Mouse (Mus musculus) lung, postnatal 36 days (tissue): Measurements from ENCODE around the gene Ndrg4.

Experiments used
- DNase-seq: peaks from one replicate; pipeline ENCODE4 v3.0.0; 2022; ENCODE audit warnings: mixed read lengths

The Ndrg4 gene

DNA sequence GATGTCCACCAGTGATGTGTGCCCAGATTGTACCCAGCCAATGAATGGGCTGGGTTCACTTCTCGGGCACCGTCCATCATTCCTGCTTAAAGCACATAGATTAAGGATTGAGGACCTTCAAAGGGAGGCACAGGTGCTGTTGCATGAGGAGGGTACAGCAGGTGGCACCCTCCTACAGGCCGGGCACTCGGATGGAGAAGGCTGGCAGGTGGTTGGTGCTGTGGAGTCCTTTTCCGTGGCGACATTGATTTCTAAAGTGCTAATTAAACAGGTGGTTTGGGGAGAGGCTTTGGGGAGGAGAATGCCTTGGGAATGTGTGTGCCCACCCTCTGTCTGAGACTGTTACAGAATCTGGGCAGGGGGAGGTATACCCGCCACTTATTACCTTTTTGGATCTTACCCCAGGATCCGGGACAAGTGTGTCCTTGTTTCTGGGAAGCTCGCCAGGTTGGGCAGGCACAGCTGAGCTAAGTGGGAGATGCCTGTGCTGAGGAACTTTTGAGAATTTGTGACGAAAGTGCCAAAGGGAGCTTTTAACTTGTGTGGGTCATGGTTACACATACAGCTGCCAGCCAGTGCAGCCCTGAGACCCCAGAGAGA is 11.4 kb downstream of the Ndrg4 start:
- DNase-seq: peak; percentile 65

DNA sequence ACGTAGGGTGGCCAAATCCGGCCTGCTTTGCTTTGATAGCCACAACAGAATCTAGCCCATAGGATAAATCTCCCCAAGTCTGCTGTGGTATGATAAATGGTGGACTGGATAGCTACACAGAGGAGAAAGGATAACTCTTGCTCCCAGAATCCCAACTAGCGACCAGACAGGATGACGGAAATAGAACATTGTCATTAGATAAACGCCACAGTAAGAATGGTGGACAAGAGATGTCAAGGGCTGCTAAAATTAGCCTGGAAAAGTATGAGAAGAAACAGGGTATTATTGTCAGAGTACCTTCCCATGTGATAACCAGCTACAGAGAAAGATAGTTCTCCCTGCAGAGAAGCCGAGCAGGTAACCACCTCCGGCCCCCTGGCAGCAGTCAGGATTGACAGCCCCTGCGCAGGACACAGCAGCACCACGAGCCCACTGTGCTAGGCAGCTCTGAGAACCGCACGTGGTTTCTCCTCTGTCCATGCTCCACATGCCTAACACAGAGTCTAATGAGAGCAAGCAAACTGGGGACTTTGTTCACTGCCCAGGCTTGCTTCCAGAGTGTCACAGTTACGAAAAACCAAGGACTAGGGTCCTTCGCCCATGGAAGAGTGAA is 14.3 kb downstream of the Ndrg4 start:
- DNase-seq: no peak

DNA sequence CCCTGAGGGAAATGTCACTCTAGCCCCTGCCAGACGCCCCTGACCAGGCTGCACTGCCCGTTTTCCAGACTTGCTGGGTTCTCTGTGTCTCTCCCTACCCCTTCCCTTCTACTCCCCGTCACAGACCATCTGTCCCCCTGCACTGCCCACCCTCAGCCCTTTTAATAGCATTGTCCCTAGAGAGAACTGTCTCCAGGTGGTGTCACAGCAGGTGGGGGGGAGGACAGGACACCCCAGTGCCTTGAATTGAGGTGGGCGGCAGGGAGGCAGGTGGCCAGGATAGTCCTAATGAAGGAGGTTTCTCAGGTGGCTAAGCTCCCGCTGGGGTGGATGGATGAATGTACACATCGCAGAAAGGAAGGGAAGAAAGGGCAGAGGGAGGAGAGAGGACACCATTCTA is 17.9 kb downstream of the Ndrg4 start:
- DNase-seq: no peak

DNA sequence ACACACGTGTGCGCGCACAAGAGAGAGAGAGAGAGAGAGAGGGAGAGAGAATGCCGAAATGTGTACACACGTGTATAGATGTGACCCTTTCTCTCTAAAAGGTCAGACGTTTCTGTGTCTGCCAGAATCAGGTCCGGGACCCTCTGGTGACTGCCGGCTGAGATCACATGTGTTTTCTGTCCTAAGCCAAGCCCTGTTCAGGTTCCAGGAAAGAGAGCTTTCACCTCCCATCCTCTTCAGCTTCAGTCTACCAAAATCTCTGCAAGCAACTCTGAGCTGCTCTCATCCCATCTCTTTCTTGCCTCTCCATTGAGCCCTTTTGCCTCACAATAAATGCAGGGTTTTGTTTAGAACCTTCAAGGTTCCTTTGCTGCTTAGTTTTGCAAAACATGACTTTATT is 19.9 kb downstream of the Ndrg4 start:
- no peak for DNase-seq

DNA sequence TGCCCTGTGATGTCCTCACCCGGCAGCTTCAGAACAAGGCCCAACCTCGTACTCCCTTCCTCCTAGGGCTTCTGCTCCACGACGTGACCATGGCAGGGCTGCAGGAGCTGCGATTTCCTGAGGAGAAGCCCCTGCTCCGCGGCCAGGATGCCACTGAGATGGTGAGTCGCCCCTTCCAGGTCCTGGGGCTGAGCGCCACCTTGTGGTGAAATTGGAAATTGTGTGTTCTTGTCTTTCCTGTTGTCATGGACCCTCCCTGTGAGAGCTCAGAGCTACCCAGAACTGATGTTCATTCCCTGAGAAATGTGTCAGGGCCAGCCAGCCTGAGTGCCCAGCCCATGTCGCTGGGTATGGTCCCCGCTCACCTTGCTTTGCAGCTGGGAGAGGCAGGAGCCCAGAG is 20.3 kb downstream of the Ndrg4 start:
- DNase-seq: peak; percentile 81

DNA sequence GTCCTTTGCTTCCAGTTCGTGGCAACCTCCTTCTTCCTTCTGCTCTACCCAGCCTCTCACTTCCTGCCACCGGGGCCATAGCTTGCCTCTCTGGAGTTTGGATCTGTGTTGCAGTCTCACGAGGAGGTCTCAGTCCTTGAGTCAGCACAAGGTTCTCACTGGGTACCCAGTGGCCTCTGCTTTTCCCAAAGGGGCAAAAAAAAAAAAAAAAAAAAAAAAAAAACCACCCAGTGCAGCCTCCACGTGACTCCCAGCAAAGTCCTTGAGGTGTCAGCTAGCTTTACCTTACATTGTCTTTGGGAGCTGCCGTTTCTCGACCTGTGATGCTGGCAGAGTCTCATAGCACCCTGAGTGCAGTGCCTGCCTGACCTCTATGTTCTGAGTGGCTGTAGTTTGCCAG is 21.4 kb downstream of the Ndrg4 start:
- DNase-seq: no peak

DNA sequence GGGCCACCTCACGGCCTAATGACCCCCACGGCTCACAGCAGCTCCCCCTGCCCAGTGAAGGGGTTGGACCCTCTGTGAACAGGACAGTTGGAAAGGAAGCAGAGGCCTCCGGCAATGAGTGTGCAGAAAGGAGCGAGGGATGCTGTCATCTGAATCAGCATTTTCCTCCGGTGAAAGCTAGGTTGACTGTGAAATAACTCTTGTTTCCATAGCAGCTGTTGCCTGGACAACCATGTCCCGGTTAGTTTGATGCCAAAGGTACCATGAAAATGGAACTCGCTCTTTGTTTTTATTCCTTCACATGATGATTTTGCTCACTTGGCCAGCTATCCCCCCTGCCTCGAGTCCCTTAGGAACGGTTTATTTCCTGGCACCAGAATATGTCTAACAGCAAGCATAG is 23.5 kb downstream of the Ndrg4 start:
- DNase-seq: no peak

DNA sequence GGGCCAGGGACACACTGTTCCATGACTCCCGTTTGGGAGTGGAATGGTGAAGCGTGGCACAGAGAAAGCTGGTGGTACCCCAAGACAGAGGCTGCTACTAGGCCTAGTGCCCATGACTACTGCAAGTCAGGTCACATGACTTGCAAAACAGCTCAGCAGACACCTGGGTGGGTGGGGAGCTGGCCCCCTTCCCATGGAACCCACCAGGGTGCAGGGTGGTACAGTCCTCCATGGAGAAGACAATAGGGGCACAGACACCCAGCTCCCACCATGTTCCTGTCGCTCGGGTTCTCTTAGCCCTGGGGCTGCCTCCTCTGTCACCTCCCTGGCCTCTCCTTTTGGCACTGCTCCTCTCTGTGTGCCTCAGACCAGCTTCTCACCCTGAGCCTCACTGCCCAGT is 25.0 kb downstream of the Ndrg4 start:
- DNase-seq: no peak

DNA sequence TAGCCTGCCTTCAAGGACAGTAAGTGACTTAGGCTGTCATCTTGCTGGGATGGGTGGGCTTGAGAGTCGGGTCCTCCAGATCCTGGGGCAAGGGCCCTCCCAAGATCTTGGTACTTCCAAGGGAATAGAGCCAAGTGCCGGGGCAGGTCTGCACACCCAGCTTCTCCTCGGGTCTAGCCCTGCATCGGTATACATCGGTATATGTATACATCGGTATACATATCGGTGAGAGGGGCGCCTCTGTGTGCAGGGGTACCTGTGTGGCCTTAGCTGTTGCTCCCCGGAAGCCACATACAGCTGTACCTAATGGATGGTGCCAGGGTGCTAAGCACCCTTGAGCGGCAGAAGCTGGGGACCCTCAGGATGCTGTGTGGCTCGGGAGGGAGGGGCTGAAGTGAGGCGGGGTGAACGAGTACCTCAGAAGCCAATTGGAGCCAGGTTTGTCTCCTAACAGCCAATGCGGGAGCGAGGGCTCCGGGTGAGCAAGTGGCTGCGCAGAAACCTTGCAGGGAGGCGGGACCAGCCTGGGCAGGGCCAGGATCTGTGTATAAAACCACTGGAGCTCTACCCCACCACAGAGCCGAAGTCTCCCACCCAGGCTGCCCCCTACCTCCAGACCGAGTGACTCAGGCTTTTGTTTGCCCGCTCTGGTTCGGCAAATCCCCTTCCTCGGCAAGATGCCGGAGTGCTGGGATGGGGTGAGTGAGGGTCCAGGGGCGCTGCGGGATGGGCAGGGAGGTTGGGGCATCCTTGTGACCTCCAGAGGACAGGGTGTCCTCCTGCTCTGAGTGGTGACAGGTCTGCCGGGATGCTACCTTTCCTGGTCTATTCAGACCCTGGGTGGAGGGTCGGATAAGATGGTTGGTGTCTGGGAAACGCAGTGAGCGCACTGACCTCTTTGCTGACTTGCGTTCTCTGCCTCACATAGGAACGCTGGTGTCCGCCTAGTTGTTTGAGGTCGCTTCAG is 26.0 kb downstream of the Ndrg4 start:
- peak; percentile 75 for DNase-seq

DNA sequence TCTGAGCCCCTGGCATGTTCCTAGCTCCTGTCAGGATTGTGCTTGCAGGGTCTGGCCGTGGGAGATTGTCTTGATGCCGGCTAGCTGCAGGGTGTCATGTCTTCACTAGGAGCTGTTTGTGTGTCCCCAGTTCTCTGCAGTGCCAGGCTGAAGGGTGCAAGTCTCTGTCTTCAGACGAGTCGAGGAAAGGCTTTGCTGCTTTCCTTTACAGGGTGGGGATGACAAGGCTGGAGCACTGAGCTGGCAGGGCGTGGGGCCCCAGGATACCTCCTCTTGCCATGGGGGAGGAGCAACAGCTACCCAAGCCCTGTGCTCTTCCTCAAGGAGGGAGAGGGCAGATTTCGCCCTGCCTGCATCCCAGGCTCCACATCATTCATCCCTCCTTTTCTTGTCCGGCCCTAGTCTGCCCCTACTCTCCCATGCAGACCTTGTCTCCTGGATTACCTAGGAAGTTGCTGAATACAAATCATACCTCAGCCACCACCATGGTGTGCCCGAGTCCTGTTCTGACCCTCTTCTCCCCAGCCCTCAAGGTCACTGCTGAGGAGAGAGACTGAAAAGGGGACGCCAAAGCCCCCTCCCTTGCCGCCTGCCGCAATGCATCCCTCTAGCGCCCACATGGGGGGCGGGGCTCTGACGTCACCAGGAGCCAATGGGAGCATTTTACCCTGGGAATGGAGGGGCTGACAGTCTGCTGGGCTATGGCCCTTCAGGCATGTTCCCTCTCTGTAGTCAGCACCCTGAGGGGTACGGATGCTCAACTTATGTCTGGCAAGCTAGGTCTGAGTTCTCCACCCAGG is 26.9 kb downstream of the Ndrg4 start:
- no peak for DNase-seq

DNA sequence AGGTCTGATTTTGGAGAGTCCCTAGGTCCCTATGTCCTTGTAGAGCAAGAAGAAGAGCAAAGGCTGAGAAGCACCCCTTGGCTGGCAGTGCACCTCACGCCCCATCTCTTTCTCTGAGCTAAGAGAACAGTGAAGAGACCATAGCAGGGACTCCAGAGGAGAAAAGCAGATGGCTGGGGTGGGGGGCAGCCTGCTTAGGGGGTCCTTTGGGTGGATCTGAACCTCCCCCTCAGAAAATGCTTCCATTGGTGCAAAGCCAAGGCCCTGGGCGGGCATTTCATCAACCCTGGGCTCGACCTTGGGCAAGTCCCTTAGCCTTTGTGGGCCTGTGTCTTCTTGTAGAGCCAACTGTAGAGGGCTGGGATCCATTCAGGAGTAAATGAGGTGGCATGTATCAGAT is 27.8 kb downstream of the Ndrg4 start:
- no peak for DNase-seq

DNA sequence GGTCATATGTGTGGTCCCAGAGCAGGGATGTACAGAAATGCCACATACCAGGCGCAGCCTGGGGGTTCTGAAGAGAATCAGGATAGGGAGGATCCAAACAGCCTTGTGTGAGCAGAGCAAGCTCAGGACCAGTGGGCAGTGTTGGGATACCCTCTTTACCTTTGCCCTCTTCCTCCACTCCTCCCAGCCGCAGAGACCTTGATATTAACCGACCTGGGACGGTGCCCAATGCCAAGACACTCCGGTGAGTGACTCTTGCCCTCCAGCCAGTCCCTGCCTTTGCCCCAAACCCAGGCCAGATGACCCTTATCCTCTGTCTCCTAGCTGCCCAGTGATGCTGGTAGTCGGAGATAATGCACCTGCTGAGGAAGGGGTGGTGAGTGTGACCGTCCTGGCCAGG is 32.8 kb downstream of the Ndrg4 start:
- no peak for DNase-seq

DNA sequence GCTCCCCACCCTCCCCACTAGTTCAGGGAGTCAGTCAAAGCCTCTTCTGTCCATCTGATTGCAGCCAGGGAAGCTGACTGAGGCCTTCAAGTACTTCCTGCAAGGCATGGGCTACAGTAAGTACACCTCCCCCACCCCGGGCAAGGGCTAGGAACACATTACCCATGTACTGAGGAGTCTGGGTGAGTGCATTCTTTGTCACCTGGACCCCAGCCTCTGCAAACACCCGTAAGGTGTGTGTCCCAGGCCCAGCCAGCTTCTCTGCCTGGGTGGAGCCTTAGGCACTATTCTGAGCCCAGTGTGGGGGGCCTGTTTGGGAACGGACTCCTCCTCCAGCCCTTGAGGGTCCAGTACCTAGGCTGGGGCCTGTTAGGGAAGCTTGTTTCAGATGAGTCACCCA is 34.2 kb downstream of the Ndrg4 start:
- no peak for DNase-seq

DNA sequence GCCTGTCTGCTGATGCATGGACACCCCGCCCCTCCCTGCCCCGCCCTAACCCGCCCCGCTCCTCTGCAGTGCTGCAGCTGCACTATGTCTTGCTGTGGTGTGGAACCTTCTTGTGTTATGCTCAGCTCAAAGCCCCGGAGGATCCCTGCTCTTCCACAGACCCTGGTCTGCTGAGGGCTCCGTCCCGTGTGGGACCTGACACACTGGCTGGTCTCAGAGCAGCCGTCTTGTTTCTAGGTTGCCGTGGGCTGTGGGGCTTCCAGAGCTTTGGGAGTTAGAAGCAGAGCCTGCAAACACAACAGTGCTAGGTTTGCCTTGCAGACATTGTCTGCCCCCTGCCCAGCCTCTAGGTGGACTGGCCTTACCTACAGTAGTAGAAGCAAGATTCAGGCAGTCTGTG is 35.6 kb downstream of the Ndrg4 start:
- DNase-seq: no peak

DNA sequence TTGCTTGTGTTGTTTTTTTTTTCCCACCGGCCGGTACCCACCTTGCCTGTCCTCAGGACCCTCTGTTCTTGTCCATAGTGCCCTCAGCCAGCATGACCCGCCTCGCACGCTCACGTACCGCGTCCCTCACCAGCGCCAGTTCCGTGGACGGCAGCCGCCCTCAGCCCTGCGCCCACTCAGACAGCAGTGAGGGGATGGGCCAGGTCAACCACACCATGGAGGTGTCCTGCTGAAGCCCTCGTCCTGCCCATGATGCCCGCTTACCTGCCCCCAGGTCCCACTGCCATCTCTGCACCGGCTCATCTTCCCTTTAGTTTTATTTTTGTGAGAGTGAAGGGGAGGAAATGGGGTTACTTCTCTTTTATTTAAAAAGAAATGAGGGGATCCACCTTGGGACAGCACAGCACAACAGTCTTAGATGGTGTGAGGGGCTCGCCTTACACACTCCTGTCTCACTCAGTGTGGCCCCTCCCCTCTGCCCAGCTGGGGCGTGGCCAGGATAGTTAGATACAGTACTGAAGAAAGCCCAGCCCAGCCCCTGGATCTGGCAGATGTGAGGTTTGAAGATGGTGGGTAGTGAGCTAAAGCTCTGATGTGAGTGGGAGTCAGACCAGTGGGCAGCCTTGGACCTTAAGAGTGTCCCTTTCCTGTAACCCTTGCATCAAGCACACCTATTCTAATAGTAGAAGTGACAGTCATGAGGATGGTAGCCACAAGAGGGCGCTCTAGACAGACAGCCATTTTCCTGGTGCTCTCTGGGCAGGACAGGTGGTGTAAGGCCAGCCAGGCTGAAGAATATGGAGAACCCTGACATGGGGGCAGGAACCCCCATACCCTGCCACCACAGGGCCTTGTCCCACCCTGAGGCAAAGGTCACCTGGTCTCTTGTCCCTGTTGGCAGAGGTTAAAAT is 36.6 kb downstream of the Ndrg4 start:
- peak; percentile 89 for DNase-seq

DNA sequence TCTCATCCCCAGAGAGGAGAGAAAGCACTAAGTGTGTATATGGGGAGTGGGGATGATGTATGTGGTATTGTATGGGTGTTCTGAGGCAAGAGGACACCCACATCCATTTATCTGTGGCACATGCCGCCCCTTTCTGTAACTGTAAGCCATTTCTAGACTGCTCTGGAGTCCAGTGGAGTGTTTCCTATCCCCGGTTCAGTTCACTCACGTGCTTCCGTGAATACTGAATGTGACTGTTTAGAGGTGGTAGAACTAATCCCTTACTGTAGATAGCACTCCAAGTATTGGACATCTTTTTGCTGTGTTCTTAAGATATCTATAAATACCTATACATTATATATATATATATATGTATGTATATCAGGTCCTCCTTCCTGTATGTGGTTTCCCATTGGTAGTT is 37.6 kb downstream of the Ndrg4 start:
- DNase-seq: no peak

DNA sequence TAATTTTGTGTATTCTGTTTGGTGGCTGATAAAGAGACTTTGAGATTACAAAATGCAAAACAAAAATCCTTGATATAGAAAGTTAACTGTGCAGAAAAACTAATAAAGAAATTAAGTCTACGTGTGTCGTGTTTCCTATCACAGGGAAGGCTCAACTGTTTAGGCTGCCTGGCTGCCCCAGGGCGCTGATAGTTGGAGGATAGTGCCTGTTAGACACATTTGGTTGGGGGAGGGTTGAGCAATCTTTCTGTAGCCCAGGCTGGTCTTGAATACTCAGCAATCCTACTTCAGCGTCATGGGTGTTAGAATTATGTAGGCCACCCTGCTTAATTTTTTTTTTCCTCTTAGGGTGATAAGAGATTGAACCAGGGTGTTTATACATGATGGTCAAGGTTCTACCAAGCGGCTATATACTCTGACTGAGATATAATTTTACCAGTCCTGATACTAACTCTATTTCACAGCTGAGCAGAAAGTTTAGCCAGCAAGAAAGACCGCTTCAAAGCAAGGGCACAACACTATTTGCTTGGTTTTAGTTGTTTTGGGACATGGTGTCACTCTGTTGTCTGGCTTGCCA is 38.1 kb downstream of the Ndrg4 start:
- DNase-seq: no peak

DNA sequence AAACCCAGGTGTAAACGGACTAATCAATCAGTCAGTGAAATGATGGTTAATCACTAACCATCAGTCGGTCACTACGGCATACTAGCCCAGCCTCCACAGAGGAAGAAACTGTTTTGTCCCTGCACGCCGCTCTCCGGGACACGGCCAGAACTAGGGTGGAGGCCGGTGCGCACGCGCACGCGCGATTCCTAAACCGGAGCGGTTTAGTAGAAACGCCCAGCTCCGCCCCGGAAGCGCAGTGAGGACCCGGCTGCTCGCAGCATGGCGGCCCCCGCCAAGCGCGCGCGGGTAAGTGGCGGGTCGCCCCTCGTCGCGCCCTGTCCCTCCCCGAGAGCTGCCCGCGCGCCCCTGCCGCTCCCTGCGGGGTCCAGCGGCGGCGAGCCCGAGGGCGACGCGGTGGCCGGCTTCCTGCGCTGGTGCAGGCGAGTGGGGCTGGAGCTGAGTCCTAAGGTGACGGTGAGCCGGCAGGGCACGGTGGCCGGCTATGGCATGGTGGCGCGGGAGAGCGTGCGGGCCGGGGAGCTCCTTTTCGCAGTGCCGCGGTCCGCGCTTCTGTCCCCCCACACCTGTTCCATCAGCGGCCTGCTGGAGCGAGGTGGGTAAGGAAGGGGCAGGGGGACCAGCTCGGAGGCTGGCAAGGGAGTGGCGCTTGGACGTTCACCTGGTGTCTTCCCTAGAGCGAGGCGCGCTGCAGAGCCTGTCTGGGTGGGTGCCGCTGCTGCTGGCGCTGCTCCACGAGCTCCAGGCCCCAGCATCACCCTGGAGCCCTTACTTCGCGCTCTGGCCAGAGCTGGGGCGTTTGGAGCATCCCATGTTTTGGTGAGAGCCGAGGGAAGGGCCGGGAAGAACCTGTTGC is 39.1 kb downstream of the Ndrg4 start, which contains the start of gene Setd6:
Gene Setd6 (plus strand): TSS at position 206 of the 856 bp plus-strand sequence.
- peak; percentile 90 for DNase-seq

DNA sequence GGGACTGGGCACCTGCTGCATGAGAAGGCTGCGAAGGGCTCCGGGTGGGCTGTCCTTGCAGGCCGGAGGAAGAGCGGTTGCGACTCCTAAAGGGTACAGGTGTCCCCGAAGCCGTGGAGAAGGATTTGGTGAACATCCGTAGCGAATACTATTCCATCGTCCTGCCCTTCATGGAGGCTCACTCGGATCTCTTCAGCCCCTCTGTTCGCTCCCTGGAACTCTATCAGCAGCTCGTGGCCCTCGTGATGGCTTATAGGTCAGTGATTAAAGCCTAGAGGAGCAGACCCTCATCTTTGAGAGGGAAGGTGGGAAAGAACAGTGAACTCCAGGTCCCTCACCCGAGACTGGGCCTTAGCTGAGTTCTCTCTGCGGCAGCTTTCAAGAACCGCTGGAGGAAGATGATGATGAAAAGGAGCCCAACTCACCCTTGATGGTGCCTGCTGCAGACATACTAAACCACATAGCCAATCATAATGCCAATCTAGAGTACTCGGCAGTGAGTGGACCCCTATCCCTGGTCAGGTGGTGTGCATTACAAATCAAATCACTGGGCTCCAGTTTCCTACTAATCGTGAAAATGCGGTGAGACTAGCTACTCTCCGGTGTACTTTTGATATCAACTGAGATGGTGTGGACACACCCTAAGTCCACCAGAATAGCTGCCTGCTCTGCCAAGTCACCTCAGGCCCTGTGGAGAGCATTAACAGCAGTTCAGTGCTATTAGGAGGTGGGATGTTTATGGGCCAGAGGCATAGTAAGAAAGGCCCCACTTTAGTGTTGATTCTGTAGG is 40.0 kb downstream of the Ndrg4 start:
- no peak for DNase-seq

DNA sequence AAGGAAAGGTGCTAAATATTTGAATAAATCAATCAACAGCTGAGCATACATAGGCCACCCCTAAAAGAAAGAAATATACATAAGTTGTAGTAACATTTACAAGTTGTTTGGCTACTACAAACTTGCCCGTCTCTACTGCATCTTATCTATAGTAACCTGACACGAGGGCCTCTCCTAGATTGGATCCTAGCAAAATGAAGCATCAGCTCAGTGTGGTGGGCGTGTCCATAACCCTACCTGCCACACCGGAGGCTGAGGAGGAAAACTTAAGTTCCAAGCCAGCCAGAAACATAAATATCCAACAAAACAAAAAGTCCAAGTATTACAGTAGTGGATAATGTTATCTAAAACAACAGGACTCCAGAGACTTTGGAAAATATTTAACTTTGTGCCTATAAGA is 50.8 kb downstream of the Ndrg4 start:
- no peak for DNase-seq
